Mouse (Mus musculus) CD8-positive naive resting alpha-beta T cell, adult 2 months (primary cell): ENCODE results near the gene Cdh16.
A peak's percentile ranks its signal among the peaks of the same experiment; 100 is the strongest.
"Not testable (repeated sequence)": the region's sequence is repeated elsewhere in the genome, so short reads cannot be mapped to it uniquely, and the experiment has no call there.

Source experiments
- DNase-seq, 2 experiments: peaks; one replicate each; pipeline ENCODE4 v3.0.0; 2022; ENCODE audit warnings: low read depth in 2 of 2, low spot score in 2 of 2

Gene Cdh16

GRCm38 (mm10) chr8:104624161-104624560 is at the start of gene Cdh16:
Gene Cdh16, minus strand, starts transcription at chr8:104624396.
- no peak for DNase-seq

GRCm38 (mm10) chr8:104655614-104656013 is 31.4 kb upstream of the Cdh16 start:
- no peak for DNase-seq

- DNase-seq = peak; percentile 84 to 87
Measured at GRCm38 (mm10) chr8:104654984-104655383, 30.8 kb upstream of the Cdh16 start.

- DNase-seq = not testable (repeated sequence)
Measured at GRCm38 (mm10) chr8:104644187-104644586, 20.0 kb upstream of the Cdh16 start.

GRCm38 (mm10) chr8:104642324-104642654 is 18.1 kb upstream of the Cdh16 start:
- DNase-seq = no peak

GRCm38 (mm10) chr8:104641426-104642323 is 17.5 kb upstream of the Cdh16 start, which contains the start of gene Ciao2b:
Gene Ciao2b, minus strand, starts transcription at chr8:104641965.
- peak; percentile 66 to 70 for DNase-seq

- no peak for DNase-seq
Measured at GRCm38 (mm10) chr8:104640831-104641370, 16.7 kb upstream of the Cdh16 start.

- DNase-seq = peak in 1 of 2 experiments; percentile 0
Measured at GRCm38 (mm10) chr8:104640241-104640640, 16.0 kb upstream of the Cdh16 start.

GRCm38 (mm10) chr8:104638010-104638409 is 13.8 kb upstream of the Cdh16 start:
- DNase-seq = no peak

- DNase-seq = no peak
Measured at GRCm38 (mm10) chr8:104635004-104635710, 11.0 kb upstream of the Cdh16 start.

- no peak for DNase-seq
Measured at GRCm38 (mm10) chr8:104633156-104633744, 9.1 kb upstream of the Cdh16 start.

GRCm38 (mm10) chr8:104632486-104632885 is 8.3 kb upstream of the Cdh16 start:
- peak; percentile 18 to 34 for DNase-seq

- DNase-seq = peak in 1 of 2 experiments; percentile 24
Measured at GRCm38 (mm10) chr8:104631975-104632374, 7.8 kb upstream of the Cdh16 start.

GRCm38 (mm10) chr8:104630981-104631663 is 6.9 kb upstream of the Cdh16 start, which contains the start of gene Rrad:
Gene Rrad, minus strand, starts transcription at chr8:104631327.
- DNase-seq = peak; percentile 90 to 91

- peak; percentile 19 to 25 for DNase-seq
Measured at GRCm38 (mm10) chr8:104630574-104630973, 6.4 kb upstream of the Cdh16 start.

GRCm38 (mm10) chr8:104630111-104630479 is 5.9 kb upstream of the Cdh16 start:
- DNase-seq = no peak

- no peak for DNase-seq
Measured at GRCm38 (mm10) chr8:104629306-104630110, 5.3 kb upstream of the Cdh16 start.

GRCm38 (mm10) chr8:104628402-104628801 is 4.2 kb upstream of the Cdh16 start:
- no peak for DNase-seq

GRCm38 (mm10) chr8:104627065-104627740 is 3.0 kb upstream of the Cdh16 start:
- DNase-seq = no peak
